Mouse (Mus musculus): ENCODE measurements around the gene Klhl26. TPM values are rescaled to one million over a fixed set of nuclear protein-coding genes. Genes with fewer than 3 reads are reported as not detected.
"Not testable (repeated sequence)": the region's sequence is repeated elsewhere in the genome, so short reads cannot be mapped to it uniquely, and the experiment has no call there.

The Klhl26 gene
- 8.4 and 9.5 TPM in 2 replicates for total RNA-seq (2014; fragmentation: Nextera tagmentation)
- total RNA-seq (2017), result 6.0 and 8.2 TPM in 2 replicates

- ATAC-seq (replicated peaks; ENCODE audit: low FRiP score, low TSS enrichment, poor library complexity, severe bottlenecking), result peak; percentile 96
These were observed at the start of gene Klhl26 for GRCm38 (mm10) chr8:70476333-70477268. Gene Klhl26, minus strand, starts transcription at chr8:70476968.

GRCm38 (mm10) chr8:70522592-70523403, 46.0 kb upstream of the Klhl26 start:
- ATAC-seq (replicated peaks; ENCODE audit: low FRiP score, low TSS enrichment, poor library complexity, severe bottlenecking), result peak; percentile 85

GRCm38 (mm10) chr8:70519606-70520005, 42.8 kb upstream of the Klhl26 start:
- ATAC-seq (replicated peaks; ENCODE audit: low FRiP score, low TSS enrichment, poor library complexity, severe bottlenecking), result no peak

DNA sequence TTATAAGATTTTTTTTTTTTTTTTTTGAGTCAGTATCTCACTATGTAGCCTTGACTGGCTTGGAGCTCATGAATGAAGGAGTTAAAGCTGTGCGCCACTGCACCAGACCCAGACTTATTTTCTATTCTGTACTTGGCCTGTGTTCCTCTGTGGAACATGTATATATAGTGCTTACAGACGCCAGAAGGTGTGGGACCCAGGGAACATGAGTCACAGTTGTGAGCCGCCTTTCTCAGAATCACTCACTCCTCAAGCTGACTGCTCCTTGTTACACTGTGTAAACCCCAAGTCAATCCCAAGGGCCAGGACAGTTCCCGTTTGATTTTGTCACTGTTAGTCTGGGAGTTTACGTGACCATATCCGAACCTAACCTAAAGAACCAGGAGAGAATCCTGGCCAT, 42.3 kb upstream of the Klhl26 start:
- ATAC-seq (replicated peaks; ENCODE audit: low FRiP score, low TSS enrichment, poor library complexity, severe bottlenecking), result no peak

GRCm38 (mm10) chr8:70517940-70518643, 41.3 kb upstream of the Klhl26 start:
- no peak for ATAC-seq (replicated peaks; ENCODE audit: low FRiP score, low TSS enrichment, poor library complexity, severe bottlenecking)

- no peak for ATAC-seq (replicated peaks; ENCODE audit: low FRiP score, low TSS enrichment, poor library complexity, severe bottlenecking)
These were observed 36.7 kb upstream of the Klhl26 start for GRCm38 (mm10) chr8:70513441-70513840.

GRCm38 (mm10) chr8:70512253-70512903, 35.6 kb upstream of the Klhl26 start:
- peak; percentile 56 for ATAC-seq (replicated peaks; ENCODE audit: low FRiP score, low TSS enrichment, poor library complexity, severe bottlenecking)

DNA sequence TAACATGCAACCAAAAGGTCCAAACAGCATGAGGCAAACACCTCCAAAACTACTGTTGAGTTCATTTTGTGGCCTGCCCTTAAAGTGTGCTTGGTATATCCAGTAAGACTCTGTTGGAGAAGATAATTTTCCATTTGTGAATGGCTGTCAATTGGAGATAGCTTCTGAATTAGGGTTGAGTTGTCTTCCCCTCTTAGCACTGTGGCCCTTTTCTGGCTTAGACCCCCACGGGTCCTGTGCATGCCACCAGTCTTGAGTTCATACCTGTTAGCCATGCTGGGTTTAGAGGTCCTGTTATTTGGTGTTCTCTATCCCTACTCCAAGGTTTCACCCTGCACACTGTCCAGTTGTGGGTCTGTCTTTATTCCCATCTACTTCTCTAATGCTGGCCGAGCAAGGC, 35.0 kb upstream of the Klhl26 start:
- ATAC-seq (replicated peaks; ENCODE audit: low FRiP score, low TSS enrichment, poor library complexity, severe bottlenecking), result no peak

- not testable (repeated sequence) for ATAC-seq (replicated peaks; ENCODE audit: low FRiP score, low TSS enrichment, poor library complexity, severe bottlenecking)
These were observed 34.4 kb upstream of the Klhl26 start for GRCm38 (mm10) chr8:70511174-70511573.

- ATAC-seq (replicated peaks; ENCODE audit: low FRiP score, low TSS enrichment, poor library complexity, severe bottlenecking), result peak; percentile 66
These were observed 33.6 kb upstream of the Klhl26 start, which contains the start of gene Uba52 for GRCm38 (mm10) chr8:70510228-70510915. Gene Uba52, minus strand, starts transcription at chr8:70510801.

DNA sequence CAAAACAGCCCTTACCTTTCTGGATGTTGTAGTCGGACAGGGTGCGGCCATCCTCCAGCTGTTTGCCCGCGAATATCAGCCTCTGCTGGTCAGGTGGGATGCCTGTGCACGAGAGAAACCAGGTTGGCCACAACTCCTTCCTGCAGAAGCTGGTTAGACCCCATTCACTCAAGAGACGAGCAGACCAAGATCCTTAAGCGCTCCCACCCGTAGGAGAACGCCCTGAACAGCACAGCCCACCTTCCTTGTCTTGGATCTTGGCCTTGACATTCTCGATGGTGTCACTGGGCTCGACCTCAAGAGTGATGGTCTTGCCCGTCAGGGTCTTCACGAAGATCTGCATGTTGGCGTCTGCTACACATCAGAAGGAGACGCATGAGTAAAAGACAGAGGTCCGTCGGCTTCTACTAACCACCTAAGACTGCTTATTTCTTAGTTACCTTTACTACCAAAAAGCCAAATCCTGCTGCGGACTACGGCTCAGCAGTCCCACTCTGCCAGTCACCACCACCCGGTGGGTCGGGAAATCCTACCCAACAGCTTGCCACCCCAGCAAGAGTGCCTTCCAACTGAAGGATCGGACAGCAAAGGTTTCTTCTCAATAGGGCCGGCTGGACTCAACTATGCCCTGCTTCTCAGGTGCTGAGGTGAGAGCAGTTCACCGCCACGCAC, 32.6 kb upstream of the Klhl26 start:
- ATAC-seq (replicated peaks; ENCODE audit: low FRiP score, low TSS enrichment, poor library complexity, severe bottlenecking), result no peak

DNA sequence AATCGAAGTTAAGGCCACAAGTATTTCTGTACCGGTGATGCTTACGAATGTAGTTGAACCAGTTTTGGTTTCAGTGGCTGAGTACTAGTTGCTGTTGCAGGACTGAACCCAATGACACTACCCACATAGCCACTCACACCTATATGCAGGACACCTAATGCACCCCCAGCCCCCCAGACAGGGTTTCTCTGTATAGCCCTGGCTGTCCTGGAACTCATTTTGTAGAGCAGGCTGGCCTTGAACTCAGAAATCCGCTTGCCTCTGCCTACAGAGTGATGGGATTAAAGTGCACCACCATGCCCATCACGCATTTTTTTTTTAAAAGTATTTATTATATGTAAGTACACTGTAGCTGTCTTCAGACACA, 30.2 kb upstream of the Klhl26 start:
- ATAC-seq (replicated peaks; ENCODE audit: low FRiP score, low TSS enrichment, poor library complexity, severe bottlenecking), result no peak

DNA sequence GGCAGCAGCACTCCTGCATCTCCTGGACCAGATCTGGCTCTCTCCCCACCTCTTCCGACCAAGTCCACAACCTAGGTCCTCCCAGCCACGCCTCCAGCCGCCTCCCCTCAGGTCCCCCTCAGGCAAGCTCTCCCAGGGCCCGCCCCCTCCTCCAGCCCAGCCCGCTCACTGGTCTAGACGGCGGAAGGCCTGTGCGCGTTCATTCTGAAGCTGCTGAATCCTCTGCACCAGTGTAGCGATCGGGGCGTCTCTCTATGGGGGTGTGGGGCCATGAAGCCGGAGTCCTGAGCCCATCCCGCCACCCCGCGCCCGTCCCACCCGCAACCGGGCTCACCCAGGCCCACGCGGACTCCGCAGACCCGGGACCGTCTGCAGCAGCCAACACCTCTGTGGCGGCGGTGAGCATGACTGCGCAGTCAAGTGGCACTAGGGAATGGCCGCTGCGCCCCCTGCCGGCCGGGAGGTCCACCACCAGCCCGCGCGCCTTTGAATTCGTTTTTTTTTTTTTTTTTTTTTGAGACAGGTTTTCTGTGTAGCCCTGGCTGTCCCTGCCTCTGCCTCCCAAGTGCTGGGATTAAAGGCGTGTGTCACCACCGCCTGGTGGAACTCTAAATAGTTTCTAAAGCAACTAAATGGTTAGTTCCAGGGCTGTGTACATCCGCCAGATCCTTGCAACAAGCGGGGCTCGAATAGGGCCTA, 29.7 kb upstream of the Klhl26 start, which contains the start of gene Rex1bd:
Gene Rex1bd (minus strand): TSS at position 425 of the 699 bp plus-strand sequence.
- ATAC-seq (replicated peaks; ENCODE audit: low FRiP score, low TSS enrichment, poor library complexity, severe bottlenecking), result peak; percentile 56

- peak; percentile 8 for ATAC-seq (replicated peaks; ENCODE audit: low FRiP score, low TSS enrichment, poor library complexity, severe bottlenecking)
These were observed 29.0 kb upstream of the Klhl26 start for GRCm38 (mm10) chr8:70505698-70506327.

- ATAC-seq (replicated peaks; ENCODE audit: low FRiP score, low TSS enrichment, poor library complexity, severe bottlenecking), result no peak
These were observed 28.1 kb upstream of the Klhl26 start for GRCm38 (mm10) chr8:70504851-70505250.

GRCm38 (mm10) chr8:70504291-70504716, 27.5 kb upstream of the Klhl26 start:
- no peak for ATAC-seq (replicated peaks; ENCODE audit: low FRiP score, low TSS enrichment, poor library complexity, severe bottlenecking)

Data from megakaryocyte-erythroid progenitor cell, adult 5-6 weeks (primary cell).